Mouse (Mus musculus) MEL-GATA-1-ER (cell line): ENCODE data around the gene Slfn9.
"Not testable (repeated sequence)": the region's sequence is repeated elsewhere in the genome, so short reads cannot be mapped to it uniquely, and the experiment has no call there.

Experiments used
- DNase-seq: peaks from one replicate; pipeline ENCODE4 v3.0.0-alpha.2; 2012; ENCODE audit warnings: low read depth; ENCODE audit errors: extremely low read depth

Gene Slfn9

DNA sequence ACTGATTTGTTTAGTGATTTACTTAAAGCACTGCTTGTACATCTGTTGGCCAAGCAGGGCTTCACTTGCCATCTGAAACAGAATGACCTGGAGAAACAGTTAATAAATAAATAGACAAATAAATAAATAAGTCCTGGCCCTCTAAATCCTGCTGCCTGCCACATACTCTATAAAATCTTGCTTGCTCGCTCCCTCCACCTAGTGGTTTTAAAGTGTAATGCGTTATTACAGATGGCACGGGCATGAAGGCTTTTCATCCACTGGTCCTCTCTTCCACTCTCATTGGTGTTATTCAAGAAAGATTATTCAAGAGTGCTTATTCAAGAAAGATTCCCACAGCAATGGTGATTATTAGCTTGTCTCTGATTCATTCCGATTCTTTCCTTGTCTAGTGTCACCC is 32.0 kb downstream of the Slfn9 start:
- DNase-seq = peak; percentile 24

- no peak for DNase-seq
Measured at GRCm38 (mm10) chr11:82956925-82957324, 34.7 kb downstream of the Slfn9 start.

- DNase-seq = no peak
Measured at GRCm38 (mm10) chr11:82954631-82955030, 37.0 kb downstream of the Slfn9 start.

- DNase-seq = peak; percentile 89
Measured at GRCm38 (mm10) chr11:82952612-82953542, 38.8 kb downstream of the Slfn9 start.

- DNase-seq = peak; percentile 57
Measured at GRCm38 (mm10) chr11:82951865-82952611, 39.6 kb downstream of the Slfn9 start.

DNA sequence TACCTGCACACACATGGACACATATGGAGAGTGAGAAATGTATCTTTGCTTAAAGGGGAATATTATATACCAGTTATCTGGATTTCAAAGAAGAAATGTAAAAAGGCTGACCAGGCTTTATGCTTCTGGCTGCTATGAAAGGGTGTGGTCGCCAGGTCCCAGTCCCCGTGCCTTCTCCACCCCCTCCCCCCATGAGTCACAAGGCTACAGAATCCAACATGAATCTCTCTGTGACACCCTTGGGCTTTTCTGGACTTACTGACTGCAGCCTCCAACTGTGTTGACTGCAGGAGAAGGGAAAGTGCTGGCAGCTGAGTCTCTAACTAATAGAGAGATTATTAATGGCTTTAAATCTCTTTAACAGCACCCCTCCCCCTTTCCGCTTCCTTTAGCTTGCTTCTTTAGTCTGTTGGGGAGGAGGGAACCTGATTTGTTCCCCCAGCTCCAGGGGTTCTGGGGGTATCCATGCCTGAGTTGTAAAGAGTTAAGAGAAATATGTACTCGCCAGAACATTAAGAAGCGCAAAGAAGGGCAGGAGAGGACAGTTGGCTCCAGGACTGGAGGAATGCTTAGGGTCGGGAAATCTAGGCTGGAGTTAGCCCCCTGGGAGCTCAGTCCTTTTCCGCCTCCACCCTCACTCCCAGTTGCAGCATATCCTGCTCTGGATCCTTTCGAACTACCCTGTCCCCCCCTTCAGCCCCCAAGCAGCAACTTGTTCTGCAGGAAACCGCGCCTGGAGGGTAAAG is 40.7 kb downstream of the Slfn9 start, which contains the start of gene Slfn5:
TSS of gene Slfn5 (plus strand) at position 614 of the 746 bp plus-strand sequence.
- DNase-seq = no peak

DNA sequence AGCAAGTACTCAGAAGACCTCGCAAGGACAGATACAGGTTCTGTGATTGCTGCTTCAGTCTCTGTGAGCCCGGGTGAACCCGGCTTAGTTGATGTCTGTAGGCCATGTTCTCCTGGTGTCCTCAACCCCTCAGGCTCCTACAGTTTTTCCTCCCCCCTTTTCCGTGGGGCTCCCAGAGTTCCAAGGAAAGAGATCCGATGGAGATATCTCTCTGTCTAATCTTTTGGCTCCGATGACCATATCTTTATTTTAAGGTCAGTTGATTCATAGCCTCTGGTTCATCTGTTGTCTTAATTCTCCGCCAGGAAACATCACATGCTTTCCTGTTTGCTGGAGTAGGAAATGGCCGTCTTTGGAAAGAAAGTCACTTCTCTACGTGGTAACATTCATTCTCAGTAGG is 42.6 kb downstream of the Slfn9 start:
- no peak for DNase-seq

DNA sequence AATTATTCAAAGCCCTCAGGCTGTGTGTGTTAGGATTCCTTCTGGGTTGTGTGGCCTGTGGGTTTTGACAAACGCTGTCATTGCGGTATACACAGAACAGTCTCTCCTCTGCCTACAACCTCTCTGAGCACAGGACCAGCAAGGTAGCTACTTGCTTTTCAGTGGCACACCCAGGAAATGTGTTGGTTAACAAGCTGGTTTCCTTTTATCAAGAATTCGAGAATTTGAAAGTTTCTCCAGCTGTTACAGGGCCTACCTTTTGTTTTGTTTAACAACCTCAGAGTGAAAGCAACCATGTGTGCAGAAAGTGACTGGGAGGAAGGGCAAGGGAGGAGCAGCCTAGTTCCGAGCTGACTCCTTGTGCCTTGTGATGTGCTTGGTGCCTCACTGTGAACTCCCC is 44.2 kb downstream of the Slfn9 start:
- no peak for DNase-seq

DNA sequence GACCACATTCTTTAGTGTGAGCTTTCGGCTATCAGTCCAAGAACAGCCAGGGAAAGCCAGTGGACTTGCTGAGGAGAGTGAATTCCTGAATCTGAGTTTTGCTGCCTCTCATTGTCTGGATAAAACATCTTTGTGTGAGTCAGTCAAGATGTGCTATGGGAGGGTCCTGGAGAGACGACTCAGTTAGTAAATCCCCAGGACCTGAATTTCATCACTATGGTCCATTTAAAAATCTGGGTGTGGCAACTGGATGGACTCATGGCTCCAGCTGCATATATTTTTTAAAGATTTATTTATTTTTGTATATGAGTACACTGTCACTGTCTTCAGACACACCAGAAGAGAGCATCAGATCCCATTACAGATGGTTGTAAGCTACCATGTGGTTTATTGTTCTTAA is 46.0 kb downstream of the Slfn9 start:
- DNase-seq = no peak

DNA sequence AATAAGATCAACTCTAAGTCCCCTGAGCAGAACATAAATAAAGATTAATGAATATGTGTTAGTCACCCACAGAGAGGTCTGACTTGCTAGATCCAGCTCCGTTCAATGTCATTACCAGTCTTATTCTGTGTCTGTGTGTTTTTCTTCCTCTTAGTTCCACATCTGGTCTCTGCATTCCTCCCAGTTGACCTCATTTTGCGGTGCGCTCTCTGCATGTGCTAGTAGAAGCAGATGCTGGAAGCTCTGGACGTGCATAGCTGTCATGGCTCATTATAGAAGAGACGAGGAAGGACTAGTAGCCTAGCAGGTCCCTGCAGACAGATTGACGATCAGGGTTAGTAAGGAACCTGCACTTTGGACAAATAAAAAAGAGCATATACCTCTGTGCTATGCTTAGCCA is 48.3 kb downstream of the Slfn9 start:
- DNase-seq = no peak

DNA sequence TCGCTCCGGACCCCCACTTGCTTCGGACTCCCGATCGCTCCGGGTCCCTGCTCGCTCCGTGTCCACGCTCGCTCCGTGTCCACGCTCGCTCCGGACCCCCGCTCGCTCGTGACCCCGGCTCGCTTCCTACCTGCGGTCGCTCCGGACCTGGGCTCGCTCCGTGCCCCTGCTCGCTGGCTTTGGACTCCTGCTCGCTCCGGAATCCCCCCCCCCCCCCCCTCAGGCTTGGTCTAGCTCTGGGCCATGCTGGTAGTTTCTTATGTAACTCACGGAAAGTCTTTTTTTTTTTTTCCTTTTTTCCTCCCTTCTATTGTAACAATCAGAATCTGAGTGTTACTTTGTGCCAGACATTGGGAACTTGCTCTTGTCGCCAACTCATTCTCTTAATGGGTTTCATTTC is 58.4 kb downstream of the Slfn9 start:
- no peak for DNase-seq

GRCm38 (mm10) chr11:82931671-82932450 is 59.8 kb downstream of the Slfn9 start:
- DNase-seq = not testable (repeated sequence)

DNA sequence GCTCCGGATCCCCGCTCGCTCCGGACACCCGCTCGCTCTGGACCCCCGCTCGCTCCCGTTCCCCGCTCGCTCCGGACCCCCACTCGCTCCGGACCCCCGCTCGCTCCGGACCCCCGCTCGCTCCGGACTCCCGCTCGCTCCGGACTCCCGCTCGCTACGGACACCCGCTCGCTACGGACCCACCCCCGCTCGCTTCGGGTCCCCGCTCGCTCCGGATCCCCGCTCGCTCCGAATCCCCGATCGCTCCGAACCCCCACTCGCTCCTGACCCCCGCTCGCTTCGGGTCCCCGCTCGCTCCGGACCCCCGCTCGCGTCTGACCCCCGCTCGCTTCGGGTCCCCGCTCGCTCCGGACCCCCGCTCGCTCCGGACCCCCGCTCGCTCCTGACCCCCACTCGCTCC is 60.5 kb downstream of the Slfn9 start:
- DNase-seq = not testable (repeated sequence)

GRCm38 (mm10) chr11:82930391-82930955 is 61.2 kb downstream of the Slfn9 start:
- not testable (repeated sequence) for DNase-seq

GRCm38 (mm10) chr11:82929633-82929950 is 62.0 kb downstream of the Slfn9 start:
- no peak for DNase-seq

- DNase-seq = no peak
Measured at GRCm38 (mm10) chr11:82928897-82929632, 62.6 kb downstream of the Slfn9 start.
